Mouse (Mus musculus) urinary bladder, postnatal 10 days (tissue): ENCODE data around the gene Camta1.

Experiments
- DNase-seq: peaks from one replicate; pipeline ENCODE4 v3.0.0; 2022; ENCODE audit warnings: low spot score

Camta1 gene

DNA sequence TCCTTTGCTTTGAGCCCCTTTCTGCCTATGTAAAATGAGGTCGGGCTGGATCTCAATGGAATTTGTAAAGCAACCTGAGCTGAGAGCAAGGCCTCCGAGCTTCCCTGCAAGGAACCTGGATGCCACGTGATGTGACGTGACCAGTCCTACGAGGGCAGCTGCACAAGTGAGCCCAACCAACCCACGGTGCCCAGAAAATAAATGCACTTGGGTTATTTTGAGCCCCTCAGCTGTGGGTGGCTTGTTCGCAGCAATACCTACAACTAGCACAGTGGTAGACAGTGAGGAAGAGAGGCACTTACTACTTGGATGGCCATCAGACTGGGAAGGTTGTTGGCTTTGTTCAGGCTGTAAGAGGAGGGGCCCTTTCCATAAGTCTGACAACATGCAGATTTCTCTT, 747.1 kb downstream of the Camta1 start:
- DNase-seq, result no peak

- DNase-seq, result no peak
These were observed 750.5 kb downstream of the Camta1 start for GRCm38 (mm10) chr4:151111226-151111625.

DNA sequence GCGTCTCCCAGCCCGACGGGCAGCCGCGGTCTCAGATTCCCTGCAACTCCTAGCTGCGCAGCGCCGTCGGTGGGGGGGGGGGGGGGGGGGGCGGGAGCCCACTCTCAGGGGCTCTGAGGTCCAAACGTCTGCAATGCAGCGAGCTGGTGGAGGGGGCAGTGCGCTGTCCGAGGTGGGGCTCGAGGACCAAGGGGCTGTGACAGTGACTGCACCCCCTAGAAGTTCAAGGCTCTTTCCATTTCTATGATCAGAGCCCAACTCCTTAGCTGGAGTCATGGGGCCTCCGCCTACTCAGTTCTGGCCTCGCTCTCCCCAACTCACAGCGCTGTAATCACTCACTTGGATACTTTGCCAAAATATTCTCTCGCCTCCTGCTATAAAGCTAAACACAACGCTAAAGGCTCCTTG, 752.8 kb downstream of the Camta1 start:
- no peak for DNase-seq

- DNase-seq, result peak; percentile 68
These were observed 753.5 kb downstream of the Camta1 start for GRCm38 (mm10) chr4:151108028-151108771.

GRCm38 (mm10) chr4:151107131-151108001, 754.3 kb downstream of the Camta1 start:
- no peak for DNase-seq

DNA sequence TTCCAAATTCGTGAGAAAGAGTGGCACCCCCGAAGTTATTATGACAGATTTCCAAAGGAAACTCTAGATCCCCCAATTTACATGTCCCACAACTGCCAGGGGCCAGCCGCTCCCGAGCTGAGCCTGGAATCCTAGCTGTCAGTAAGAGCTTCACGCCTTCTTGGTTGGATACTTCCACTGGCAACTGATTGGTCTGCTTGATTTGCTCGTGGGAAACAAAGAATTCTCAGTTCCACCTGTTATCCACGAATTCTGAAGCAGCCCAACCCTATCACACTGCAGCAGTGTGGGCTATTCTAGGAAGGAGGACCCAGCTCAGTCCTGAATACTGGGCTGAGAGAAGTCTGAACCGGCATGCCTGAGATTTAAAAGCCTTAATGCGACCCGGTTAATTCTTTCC, 755.2 kb downstream of the Camta1 start:
- no peak for DNase-seq

DNA sequence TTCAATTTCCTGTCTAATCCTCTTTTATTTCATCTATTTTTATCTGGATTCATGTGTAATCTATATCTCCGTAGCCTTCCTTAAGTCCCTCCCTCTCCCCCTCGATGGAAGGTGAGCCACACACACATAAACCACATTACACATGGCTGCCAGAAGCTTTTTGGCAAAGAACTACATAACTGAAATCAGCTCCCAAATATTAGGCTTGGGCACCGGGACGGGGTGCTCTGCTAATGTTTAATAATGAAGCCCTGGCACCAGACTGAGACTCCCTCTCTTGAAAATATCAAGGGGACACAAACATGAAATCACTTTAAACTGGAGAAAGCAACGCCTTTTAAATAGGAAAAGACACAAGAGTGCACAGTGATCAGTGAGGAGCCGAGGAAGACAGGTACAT, 755.8 kb downstream of the Camta1 start:
- DNase-seq, result no peak

GRCm38 (mm10) chr4:151104147-151104546, 757.5 kb downstream of the Camta1 start:
- no peak for DNase-seq

GRCm38 (mm10) chr4:151103646-151104045, 758.0 kb downstream of the Camta1 start:
- no peak for DNase-seq

GRCm38 (mm10) chr4:151097104-151097438, 764.6 kb downstream of the Camta1 start:
- no peak for DNase-seq

- no peak for DNase-seq
These were observed 765.2 kb downstream of the Camta1 start for GRCm38 (mm10) chr4:151096334-151097103.

DNA sequence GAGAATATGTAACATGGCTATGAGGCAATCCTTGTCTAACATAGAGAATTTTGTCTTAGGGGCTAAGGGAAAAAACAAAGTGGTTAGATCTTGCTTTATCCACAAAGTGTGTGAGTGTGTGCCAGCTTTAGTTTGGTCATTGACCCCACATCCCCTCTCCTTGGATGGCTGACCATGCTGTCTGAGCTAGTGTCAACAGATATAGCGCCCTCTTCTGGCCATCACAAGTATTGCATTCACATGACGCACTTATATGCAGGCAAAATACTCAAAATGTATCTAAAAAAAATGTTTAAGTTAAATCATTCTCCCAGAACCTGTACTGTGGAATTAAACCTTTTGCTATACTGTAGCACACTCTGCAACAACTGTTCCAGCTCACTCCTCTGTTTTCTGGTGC, 766.5 kb downstream of the Camta1 start:
- DNase-seq, result no peak

- no peak for DNase-seq
These were observed 772.4 kb downstream of the Camta1 start, which contains the start of gene Gm13090 for GRCm38 (mm10) chr4:151089270-151089669. TSS of gene Gm13090 (plus strand) at chr4:151089570.

DNA sequence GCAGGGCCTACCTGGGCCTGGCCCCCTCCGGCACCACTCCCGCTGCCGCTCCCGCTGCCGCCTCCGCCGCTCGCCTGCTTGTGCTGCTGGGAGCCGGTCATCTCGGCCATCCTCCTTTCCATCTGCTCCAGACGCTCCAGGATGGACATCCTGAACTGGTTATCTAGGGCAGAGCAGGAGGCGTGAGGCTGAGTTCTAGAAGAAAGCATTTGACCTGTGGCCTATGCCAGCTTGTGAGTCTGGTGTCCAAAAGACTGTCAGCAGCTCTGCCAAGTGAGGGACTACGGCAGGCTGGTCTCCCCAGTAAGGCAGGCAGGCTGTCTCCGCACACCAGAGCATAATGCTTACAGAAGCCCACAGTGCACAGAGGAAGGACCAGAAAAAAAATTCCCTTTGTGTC, 772.9 kb downstream of the Camta1 start:
- no peak for DNase-seq

- no peak for DNase-seq
These were observed 774.3 kb downstream of the Camta1 start for GRCm38 (mm10) chr4:151087358-151087757.

DNA sequence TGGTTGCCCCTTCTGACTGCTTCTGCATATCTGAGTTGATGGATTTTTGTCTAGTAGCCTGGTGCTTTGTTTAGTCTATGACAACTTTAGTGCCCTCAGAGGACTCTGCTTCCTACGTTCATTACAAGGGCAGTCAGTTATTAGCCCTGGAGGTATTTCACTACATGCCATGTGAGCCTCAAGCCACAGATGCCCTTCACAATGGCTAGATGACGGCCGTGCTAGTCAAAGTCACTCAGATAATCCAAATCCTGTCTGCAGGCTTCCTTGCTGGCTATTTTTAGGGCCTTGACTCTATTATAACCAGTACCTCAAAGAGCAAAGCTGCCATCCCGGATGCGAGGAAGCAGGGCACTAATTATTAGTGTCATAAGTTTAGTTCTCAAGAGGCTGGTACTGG, 778.6 kb downstream of the Camta1 start:
- DNase-seq, result no peak

- DNase-seq, result no peak
These were observed 779.7 kb downstream of the Camta1 start for GRCm38 (mm10) chr4:151081977-151082376.

DNA sequence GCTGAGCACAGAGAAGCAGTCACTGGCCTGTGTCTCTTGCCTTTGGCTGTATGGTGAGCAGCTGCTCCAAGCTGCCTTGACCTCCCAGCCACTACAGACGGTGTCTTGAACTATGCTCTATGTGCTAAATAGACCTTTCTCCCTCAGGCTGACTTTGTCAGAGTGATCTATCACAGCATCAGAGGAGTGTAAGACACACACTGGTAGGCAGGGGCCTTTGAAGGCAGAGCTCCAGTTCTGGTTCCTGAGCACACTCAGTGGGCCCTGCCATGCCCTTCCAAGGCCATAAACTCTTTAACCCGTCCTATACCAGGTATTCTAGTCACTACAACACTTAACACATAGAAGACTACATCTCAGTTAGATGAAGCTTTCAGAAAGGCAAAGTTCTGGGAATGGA, 780.3 kb downstream of the Camta1 start:
- no peak for DNase-seq

DNA sequence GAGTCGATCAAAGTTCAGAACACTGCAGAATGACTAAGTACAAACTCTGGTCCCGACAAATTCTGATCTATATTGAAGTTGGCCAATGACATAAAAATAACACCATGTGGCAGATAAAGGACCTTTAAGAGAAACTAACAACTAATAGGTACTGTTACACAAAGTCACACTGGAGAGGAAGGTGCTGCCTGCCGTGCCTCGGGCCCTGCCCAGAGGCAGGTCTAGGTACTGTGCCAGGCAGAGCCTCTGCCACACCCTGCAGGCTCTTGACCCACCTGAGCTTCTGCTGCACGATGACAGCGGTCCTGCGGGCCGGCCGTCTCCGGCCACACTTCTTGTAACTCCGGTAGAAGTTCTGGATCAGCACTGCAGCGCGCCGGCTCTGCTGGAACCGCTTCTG, 786.9 kb downstream of the Camta1 start:
- DNase-seq, result no peak

GRCm38 (mm10) chr4:151073108-151073744, 788.5 kb downstream of the Camta1 start:
- DNase-seq, result no peak

GRCm38 (mm10) chr4:151070962-151071361, 790.7 kb downstream of the Camta1 start:
- DNase-seq, result no peak

DNA sequence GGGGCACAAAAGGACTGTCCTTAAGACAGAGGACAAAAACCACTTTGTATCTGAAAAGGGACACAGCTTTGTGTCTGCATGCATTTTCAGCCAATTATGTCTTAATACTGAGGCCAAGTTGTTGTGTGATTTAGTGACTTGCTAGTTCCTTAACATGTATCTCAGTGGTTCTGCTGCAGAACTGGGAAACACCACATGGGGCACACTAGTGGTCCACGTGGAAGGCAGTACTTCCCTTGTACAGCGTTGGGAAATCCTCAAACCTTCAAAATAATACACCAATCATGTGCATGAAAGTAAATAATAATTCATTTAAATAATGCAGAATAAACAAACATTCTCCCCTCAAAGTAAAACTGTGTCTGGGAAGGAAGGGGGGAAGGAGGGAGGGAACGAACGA, 792.9 kb downstream of the Camta1 start:
- no peak for DNase-seq
